Mouse (Mus musculus) megakaryocyte, embryonic 14.5 days (primary cell): ENCODE measurements around the gene Ddrgk1.

ENCODE experiments used
- FLI1 ChIP-seq: IDR thresholded peaks from 2 replicates; pipeline ENCODE4 v1.6.1; 2012; ENCODE audit warnings: low read length, inconsistent platforms, mixed read lengths
- GATA1 ChIP-seq: IDR thresholded peaks from 3 replicates; pipeline ENCODE4 v1.6.1; 2012; ENCODE audit warnings: mixed read lengths, low read length, inconsistent platforms, borderline replicate concordance

DNA sequence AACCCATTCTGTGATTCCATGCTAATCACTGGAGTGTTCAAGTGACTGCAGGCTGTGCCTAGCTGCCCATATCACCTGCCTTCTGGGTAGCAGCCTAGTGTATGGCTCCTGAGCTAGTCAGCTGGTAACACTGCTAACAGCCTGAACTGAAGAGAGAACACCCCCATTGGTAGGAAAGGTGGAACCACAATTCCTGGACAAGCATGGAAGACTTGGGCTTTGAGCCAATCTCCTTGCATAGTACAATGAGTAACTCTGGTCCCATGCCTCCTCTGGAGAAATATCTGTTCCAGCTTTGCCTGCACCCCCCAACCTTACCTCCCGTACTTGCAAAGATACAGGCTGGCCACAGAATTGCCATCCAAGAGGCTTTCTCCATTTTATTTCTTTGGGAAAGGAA, 32.0 kb downstream of the Ddrgk1 start:
- TF ChIP-seq GATA1: no peak
- TF ChIP-seq FLI1: no peak
